Mouse (Mus musculus) forelimb bud, embryonic 11.5 days (tissue): ENCODE measurements around the gene Tmem245.

ENCODE experiments used
- DNase-seq: peaks from one replicate; pipeline ENCODE4 v3.0.0-alpha.2; 2012; ENCODE audit warnings: low read depth, low spot score

Gene Tmem245

DNA sequence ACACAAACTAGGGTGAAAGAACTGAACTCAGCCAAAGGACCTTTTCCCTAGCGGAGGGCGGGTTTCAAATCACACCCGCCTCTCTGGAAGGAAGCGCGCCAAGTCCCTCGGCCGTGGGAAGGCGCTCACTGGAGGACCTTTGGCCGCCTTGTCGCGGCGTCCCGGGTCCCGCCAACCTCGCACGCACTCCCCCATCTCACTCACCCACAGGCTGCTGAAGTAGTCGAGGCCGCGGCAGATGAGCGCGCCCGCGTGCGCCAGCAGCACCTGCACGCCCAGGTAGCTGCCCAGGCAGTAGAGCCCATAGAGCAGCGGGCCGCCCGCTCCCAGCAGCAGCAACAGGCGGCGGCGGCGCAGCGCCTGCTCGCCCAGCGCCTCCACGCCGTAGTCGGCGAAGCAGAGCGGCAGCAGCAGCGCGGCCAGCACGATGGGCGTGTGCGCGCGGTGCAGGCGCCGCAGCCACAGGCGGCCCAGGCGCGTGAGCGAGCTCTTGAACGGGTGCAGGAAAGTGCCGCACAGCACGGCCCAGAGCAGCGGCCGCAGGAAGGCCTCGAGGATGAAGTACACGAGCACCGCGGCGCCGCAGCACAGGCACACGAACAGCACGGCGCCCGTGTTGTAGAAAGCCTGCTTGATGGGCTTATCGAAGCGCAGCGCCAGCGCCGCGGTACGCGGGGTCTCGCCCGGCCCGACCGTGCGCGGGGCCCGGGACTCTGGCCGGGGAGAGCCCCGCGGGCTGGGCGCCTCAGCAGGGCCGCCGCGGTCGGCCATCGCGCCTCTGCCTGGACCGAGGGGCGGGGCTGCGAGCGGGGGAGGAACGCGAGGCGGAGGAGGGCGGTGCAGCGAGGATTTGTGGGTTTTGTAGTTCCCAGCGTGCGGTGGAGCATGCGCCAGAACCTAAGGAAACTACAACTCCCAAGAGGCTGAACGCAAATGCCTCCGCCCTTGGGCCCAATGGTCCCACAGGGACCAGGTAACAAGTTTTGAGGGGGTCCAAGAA, at the start of gene Tmem245:
Tmem245 (minus strand) TSS at position 797 of the 1,000 bp plus-strand sequence.
- peak; percentile 97 for DNase-seq

DNA sequence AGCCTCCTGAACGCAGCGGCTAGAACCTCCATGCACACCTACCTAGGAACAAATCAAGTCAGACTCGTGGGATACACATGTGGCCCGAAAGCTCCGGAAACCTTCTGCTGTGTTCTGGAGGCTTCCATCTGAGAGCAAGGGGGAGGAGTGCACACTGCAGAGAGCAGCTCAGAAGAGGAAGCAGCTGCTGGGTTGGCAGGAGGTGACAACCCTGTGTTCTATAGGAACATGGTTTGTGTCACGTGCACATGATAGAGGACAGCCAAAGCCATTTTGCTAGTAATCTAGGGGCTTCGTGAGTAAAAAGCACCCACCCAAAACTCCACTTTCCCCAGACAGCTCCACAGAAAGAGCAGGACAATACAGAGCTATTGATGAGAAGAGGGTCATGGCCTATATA, 46.1 kb upstream of the Tmem245 start:
- DNase-seq, result no peak

DNA sequence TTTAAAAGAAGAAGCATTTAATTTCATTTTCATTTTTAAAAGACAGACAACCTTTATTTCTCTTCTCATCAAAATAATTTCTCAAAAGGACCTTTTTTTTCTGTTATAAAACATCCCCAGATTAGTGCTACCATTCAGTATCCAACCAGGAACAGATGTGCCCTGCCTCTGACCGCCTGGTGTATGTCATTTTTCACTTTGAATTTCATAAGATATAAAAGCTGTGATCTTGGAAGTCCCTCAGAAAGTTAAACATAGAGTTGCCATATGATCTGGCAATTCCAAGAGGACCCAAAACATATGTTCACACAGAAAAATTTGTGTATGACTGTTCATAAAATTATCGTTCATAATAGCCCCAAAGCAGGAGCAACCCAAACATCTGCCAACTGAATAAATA, 44.7 kb upstream of the Tmem245 start:
- DNase-seq, result no peak

DNA sequence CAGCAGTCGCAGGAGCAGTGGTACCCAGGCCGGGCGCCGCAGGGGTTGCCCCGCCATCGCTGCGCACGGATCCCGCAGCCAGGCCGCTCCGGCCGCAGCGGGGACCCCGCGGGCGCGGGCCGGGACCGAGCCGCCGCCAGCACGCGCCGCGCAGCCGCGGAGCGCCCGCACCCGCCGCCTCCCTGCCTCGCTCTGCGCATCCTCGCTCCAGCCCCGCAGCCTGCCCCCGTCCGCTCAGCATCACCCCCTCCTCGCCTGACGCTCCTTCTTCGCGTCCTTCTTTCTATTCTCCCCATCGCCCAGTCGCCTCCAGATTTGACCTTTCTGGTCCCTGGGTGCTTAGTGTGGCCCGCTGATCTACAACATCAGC, 43.0 kb upstream of the Tmem245 start, which contains the start of gene Frrs1l:
Frrs1l (minus strand) TSS at position 177 of the 370 bp plus-strand sequence.
- DNase-seq, result no peak

DNA sequence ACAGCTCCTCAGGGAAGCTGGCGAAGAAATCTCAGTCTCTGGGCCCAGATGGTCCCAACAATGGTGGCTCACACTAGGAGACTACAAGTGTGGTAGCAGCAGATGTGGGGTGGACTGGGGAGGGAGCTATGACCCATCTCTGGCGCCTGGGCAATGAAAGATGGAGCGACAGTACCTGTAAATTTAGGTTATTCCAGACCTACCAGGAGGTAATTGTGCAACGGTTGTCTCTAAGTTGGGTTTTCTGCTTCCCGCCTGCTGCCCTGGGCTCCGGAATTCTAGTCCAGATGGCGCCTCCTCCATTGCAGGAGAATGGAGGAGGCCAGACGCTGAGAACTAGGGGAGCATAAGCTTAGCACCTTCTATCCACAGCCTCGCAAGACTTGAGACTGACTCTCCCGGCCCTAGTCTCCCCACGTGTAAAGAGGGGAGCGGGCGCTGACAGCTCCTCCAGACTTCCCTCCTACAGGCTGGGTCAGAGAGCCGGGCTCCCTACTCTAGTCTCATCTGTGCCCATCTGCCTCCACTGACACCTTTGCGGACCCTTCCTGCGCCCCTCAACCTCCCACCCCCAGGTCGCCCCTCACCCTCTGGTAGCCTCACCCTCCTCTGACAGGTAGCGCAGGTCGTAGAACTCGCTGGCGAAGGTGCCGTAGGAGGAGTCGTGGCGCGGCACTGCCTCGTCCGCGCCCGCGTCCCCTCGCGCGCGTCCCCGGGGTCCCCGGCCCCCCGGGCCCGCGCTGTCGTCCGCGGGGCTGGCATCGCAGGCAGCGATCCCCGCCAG, 42.4 kb upstream of the Tmem245 start:
- no peak for DNase-seq

DNA sequence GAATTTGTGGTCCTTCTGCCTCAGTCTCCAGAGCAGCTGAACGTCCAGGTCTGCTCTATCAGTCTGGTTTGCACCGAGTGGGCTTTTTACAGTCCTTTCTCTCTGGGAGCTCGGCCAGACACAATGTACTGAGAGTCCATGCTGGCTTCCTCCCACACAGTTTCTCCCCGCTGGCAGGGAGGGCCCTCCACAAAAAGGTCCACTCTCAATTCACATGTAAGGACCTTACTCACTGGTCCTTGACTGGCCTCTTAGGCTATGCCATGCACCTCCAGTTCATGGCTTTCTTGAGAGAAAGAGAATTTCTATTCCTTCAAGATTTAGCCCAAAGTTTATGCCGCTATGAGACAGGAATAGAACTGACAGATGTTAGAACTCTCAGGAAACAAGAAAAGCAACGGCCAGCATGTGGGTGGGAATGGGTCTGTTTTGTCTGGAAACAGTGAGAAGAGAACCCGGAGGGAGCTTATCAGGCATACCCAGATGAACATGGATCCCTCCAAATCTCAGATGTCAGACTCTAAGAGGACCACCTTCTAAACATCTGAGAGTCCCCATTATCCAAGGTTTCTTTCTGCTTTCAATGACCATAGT, 18.4 kb upstream of the Tmem245 start:
- DNase-seq, result no peak

DNA sequence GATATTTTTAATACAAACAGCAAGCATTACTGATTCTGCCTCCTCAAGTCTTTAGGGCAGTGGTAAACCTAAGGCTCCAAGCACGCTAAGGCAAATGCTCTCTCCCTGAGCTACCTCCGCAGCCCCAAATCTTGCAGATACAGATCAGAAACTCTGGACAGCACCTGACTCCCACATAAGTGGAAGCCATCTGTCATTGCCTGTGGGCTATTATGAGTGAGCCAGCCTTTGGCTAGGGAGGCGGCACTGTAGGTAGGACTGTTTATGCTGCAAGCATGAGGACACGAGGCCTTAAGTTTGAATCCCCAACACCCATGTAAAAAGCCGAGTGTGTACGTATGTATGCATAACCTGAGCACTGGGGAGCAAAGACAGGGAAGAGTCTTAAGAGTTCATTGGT, 16.4 kb upstream of the Tmem245 start:
- no peak for DNase-seq

DNA sequence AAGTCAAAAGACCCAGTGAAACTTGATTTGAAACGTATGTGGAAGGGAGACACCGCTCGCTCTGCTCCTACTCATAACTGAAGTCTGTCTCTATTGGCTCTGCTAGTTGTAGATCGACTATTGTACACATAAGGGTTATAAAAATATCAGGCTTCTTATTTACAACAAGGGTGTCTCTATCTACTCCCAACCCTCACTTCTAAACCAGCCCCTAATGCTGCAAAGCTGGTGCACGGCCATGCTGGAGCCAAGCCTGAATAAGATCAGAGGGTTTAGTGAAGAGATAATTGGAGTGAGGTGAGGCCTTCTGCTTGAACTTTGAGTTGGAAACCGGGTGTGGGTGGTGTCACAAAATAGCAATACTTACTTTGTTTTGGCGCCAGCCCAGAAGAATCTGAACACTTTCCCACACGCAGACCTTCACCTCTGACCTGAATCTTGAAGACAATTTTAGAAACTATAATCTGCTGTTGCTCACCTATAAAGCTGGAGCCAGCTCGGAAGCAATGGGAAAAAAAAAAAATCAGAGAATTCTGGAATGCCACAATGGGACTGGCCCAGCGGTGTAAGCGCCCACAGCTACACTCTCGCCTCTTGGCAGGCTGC, 14.2 kb upstream of the Tmem245 start:
- DNase-seq, result no peak

DNA sequence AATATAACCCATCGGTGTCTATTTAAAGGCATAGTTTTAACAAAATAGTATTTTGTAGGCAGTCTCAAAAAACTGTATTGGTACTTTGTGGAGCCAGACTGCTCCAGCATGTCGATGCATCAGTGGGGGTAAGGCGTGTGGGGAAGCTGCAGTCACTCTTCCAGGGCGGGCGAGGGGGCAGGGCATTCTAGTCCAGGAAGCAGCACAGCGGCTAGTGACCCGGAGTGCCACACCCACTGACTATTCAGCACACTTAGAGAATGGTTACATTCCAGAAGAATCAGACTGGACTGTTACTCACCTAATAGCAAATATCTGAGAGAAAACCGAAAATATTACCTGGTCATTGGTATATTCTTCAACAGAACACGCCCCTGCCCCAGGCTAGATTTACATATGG, 10.3 kb upstream of the Tmem245 start:
- no peak for DNase-seq

DNA sequence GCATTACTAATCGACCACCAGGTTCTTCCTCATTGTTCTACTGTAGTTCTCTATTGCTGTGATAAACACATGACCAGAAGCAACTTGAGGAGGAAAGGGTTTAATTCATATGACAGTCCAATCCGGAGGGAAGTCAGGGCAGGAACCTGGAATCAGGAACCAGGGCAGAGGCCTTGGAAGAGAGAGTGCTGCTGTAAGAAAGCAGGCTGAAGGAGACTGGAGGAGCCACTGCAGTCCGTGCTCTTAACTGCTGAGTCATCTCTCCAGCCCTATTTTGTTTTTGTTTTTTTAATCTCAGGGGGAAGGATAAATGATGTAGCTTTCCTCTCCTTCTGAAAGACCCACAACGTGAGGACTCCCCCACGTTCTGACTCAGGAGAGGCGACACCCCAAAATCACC, 6.0 kb upstream of the Tmem245 start:
- DNase-seq, result no peak

DNA sequence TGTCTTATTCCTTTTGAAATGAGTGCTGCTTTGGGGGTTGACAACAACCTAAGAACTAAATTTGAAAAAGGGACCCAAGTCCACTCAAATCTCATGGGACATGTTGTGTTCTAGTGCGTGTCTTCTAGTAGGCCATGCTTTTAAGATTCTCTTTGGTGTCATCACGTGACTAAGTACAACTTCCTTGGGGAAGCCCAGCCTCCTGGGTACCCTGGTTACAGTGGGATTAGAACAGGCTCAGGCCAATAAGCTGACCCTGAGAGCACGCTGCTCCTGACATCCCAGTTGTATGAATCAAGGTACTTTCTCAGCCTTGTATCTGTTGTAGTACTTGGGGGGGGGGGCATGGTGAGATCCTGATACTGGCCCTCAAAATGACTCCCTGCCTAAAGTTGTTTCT, 4.5 kb upstream of the Tmem245 start:
- no peak for DNase-seq

DNA sequence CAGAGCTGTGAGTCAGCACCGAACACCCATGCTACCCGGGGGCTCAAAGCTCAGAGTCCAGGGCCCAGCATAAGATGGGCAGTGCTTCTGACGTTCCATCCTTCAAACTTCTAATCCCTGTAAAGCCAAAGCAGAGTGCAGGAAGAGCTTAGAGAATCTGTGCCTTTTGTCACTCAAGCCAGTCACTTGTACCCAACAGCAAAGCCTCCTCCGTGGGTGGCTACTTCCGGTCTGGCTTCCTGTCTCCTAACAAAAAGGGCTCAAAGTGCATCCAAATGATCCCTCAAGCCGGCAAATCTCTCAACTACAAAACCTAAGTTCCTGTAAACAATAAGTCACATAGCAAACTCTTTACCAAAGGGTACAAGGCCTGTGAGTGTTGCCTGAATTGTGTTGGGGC, 2.3 kb upstream of the Tmem245 start:
- DNase-seq, result no peak

DNA sequence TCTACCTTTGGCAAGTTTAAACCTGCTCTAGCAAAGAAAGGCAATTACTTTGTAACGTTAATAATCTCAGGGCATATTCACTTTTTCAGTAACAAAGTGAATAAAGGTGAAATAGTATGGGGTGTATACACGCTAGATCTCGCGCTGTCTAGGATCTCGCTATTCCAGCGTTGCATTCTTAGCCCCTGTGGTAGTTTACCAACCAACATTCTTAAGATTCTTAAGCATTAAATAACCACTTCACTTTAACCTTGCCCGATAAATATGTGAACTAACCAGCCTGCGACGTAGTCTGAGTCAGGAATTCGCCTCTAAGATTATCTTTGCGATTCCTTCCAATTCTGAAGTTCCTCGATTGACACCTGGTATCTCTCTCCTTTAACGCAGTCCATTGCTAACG, 1.1 kb downstream of the Tmem245 start:
- peak; percentile 46 for DNase-seq

DNA sequence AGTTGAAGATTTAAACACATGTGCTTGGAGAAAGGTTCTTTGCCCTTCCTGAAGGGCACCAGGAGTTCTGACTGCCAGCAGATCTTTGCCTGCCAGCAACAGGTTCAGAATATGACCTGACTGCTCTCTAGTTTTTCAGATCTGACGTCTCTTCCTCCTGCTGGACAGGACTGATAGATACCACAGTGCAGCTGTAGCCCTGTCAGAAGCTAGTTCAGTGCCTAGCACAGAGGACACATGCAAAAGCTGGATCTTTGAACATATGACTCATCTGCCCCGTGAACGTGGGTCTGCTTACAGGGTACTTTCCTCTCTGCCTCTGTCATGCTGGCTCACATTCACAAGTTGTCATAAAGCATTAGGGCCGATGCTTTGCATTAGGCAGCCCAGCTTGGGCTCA, 3.0 kb downstream of the Tmem245 start:
- DNase-seq, result no peak

DNA sequence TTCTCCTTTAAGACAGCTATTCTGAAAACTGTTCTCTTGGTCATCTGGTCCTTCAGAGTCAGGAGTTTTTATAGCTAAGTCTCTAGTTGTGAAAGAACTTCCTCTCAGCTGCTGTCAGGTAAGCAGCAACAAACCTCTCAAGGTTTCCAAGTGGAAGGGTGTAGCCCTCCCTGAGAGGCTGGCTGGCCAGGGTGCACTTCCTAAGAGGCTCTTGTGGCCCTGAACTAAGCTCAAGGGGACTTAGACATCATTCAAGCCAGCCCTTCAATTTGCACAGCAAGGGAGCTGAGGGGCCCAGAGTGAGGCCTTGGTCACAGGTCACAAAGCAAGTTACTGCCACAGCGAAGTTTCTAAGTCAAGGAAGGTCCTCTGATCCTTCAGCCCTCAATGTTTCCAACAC, 4.0 kb downstream of the Tmem245 start:
- no peak for DNase-seq

DNA sequence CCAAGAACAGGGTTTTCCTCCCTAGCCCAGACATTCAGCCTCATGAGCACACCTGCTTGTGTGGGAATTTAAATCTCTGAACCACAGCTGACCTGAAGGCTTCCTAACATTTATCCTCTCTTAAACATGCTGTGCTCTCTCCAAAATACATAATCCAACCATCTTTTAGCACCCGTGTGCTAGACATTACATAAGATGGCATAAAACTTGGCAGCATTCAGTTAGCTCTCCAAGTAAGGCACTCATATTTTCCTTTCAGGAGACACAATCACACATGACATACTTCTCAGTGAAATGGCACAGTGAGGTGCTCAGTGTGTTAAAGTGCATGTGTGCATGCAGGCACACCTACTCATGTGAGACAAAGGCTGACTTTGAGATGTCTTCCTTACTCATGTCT, 4.7 kb downstream of the Tmem245 start:
- DNase-seq, result no peak

DNA sequence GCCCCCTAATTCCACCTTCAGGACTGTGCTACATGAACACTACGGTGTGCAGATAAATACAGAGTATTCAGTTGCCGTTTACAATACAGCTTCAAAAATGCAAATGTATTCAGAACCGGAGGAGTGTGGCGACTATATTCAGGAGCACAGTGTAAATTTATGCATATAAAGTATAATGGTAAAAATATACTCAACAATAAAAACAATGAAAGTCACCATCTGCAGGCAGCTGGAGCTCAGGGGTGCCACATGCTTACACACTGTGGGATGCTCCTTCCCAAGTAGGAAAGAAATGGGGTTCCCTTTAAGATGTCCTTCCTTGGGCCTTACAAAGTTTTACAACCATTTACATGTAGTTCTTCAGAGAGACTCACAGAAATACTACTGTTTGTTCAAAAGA, 5.8 kb downstream of the Tmem245 start:
- DNase-seq, result no peak

DNA sequence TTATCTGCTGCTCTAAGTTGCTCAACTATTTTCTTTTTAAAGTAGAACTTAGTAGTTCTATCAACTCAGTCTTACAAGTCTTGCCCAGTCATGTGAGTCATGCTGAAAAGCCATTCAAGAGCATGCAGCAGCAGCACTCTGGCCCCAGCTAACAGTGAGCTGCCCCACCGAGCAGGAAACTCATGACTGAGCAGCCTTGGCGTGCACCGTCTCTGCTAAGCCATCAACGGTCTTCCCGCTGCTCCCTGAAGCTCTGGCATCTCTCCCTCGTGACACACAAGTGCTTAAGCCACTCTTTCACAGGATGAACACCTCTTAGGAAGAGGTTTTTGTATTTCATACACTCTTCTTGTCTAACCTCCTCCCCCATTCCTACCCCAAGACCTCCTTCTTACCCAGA, 10.1 kb downstream of the Tmem245 start:
- no peak for DNase-seq

DNA sequence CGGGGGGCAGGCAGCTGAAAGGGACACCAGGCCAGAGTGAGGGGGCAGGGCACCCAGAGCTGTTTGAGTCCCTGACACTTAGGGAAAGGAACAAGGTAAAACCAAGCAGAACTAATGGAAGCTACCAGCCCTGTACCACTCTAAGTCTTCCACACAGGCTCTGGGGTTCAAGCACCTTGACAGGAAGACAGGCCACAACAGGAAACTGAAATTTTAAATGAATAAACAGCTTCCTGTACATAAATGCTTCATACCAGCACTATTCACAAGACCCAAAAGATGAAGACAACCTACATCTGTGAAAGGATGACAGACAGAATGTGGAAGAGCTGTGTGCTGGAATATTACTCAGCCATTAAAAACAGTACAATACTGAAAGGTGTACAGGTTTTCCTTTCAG, 11.9 kb downstream of the Tmem245 start:
- no peak for DNase-seq

DNA sequence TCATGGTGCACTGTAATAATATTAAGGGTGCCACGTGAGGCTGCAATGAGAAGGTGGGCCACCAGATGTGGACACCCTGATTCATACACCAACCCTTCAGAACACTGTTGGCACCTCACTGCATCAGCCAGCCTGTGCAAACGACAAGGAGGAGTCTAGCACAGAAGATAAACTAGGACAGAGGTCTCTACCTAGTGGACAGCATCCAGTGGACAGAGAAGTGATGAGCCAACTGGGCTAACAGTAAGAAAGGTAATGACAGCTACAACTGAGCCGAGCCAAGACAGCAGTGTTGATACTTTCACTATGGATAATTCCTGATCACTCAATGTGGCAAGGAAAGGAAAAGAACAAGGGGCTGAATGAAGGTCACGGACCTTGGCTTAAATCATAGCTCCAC, 14.1 kb downstream of the Tmem245 start:
- no peak for DNase-seq

DNA sequence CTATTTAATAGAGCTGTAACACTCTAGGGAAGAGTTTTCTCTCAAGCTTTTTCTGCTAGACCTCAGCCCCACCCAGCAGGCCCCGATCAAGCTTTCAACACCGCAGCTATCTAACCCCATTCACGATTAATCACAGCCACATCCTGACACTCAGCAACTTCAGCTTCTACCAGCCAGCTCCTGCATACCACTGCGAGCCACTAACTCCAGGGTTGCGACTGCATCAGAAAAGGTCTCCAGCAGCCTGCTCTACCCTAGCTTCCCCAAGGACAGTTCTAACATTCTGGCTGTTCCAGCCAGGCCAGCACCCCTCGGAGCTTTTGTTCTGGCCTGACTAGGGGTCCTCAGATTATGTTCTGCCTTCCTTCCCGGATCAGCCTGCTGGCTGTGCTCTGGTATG, 15.1 kb downstream of the Tmem245 start:
- DNase-seq, result no peak

DNA sequence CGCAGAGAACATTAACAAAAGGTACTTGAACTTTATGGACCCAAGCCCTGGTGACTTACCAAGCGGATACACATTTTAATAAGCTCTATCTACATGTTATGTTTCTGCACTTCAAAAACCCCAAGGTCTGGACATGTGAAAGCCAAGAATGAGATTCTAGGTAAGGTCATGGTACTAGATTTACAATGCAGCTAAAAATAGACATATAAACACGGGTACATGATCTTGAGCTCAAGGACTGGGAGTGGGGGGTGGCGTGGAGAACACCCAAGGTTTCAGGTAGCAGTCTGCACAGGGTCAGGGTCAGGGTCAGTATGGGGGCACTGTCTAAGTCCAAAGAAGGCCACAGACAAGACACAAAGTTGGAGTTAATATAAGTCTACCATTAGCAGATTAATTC, 16.9 kb downstream of the Tmem245 start:
- no peak for DNase-seq
